Mouse (Mus musculus): Measurements from ENCODE around the gene Ms4a4b. TPM values are rescaled to one million over a fixed set of nuclear protein-coding genes. Genes with fewer than 3 reads are reported as not detected.
"Not testable (repeated sequence)": the region's sequence is repeated elsewhere in the genome, so short reads cannot be mapped to it uniquely, and the experiment has no call there.

Ms4a4b gene
- polyA plus RNA-seq, 1 experiment from 2014 or later, result not detected

GRCm38 (mm10) chr19:11492671-11493070, 49.3 kb downstream of the Ms4a4b start:
- Histone ChIP-seq H3K27ac (no peak overlapping the region), H3K4me1 (replicated peaks) (no peaks in the 10 kb centered on the region), H3K36me3 (no peaks in the 10 kb centered on the region), H3K9ac (no peak overlapping the region), H3K27me3 (no peaks in the 10 kb centered on the region), H3K4me3 (no peak overlapping the region), H3K4me2 (no peak overlapping the region), H3K9me3 (no peaks in the 10 kb centered on the region)
- 87% methylated on average over 1 of the region's 1 CpGs for WGBS
- ATAC-seq (ENCODE audit: low FRiP score), result no peak

GRCm38 (mm10) chr19:11494519-11494918, 51.2 kb downstream of the Ms4a4b start:
- no peak for ATAC-seq (ENCODE audit: low FRiP score)
- no peaks in the 10 kb centered on the region for H3K36me3 ChIP-seq
- 85% methylated on average over 3 of the region's 3 CpGs for WGBS

GRCm38 (mm10) chr19:11496361-11496760, 53.0 kb downstream of the Ms4a4b start:
- Histone ChIP-seq H3K27me3 (no peaks in the 10 kb centered on the region), H3K27ac (no peak overlapping the region), H3K4me3 (no peak overlapping the region), H3K9me3 (no peaks in the 10 kb centered on the region), H3K4me2 (no peak overlapping the region), H3K36me3 (no peaks in the 10 kb centered on the region), H3K4me1 (replicated peaks) (no peaks in the 10 kb centered on the region), H3K9ac (no peak overlapping the region)
- 89% methylated on average over 6 of the region's 6 CpGs for WGBS
- ATAC-seq (ENCODE audit: low FRiP score), result no peak

More at GRCm38 (mm10) chr19:11494519-11494918, 51.2 kb downstream of the Ms4a4b start:
- Histone ChIP-seq H3K9me3 (no peaks in the 10 kb centered on the region), H3K4me3 (no peak overlapping the region), H3K27me3 (no peaks in the 10 kb centered on the region), H3K9ac (no peak overlapping the region), H3K4me1 (replicated peaks) (no peaks in the 10 kb centered on the region), H3K4me2 (no peak overlapping the region), H3K27ac (no peak overlapping the region)

DNA sequence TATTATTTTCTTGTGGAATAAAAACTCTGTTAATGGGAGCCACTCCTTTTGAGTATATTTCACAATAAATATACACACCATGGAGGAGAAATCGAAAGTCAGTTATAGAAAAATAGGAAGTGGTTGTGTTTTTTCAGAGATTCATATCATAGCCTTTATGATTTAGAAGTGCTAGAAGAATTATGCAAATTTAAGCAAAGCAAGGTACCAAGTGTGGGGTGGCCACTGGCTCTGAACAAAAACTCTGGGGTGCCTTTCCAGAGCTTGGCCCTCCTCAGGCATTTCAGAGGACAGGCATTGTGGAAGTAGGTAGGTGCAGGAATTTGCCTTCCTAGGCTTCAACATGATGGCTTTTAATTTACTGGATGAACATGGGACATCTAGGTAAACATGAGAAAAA, 53.9 kb downstream of the Ms4a4b start:
- not testable (repeated sequence) for H3K27ac ChIP-seq; H3K27me3 ChIP-seq; H3K9me3 ChIP-seq; H3K4me3 ChIP-seq; H3K4me2 ChIP-seq; ATAC-seq (ENCODE audit: low FRiP score); H3K36me3 ChIP-seq; H3K9ac ChIP-seq; H3K4me1 ChIP-seq (replicated peaks)
- WGBS, result 85% methylated on average over 1 of the region's 1 CpGs

DNA sequence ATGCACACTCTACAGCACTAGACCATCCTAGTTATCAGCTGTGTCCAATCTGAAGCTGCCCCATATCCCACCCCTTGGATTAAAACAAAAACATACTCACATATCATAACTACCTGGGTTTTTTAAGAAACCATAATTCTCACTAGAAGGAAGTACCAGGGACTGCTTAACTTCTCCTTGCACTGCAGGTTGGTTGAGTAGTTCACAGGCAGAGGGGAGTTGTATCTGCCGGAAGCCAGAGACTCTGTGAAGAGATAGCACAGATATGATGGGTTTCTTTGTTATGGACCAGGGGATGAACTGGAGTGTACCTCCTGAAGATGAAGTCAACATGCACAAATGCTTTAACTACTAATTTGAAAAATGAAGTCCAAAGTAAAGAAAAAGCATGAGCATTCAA, 57.4 kb downstream of the Ms4a4b start:
- Histone ChIP-seq H3K9me3 (no peaks in the 10 kb centered on the region), H3K4me2 (no peak overlapping the region), H3K4me1 (replicated peaks) (no peaks in the 10 kb centered on the region), H3K4me3 (no peak overlapping the region), H3K36me3 (no peaks in the 10 kb centered on the region), H3K9ac (no peak overlapping the region), H3K27me3 (no peaks in the 10 kb centered on the region), H3K27ac (no peak overlapping the region)
- WGBS, result 93% methylated on average over 1 of the region's 1 CpGs
- no peak for ATAC-seq (ENCODE audit: low FRiP score)

- Histone ChIP-seq H3K27ac (no peak overlapping the region), H3K4me2 (no peak overlapping the region), H3K4me3 (no peak overlapping the region), H3K27me3 (no peaks in the 10 kb centered on the region), H3K36me3 (no peaks in the 10 kb centered on the region), H3K4me1 (replicated peaks) (no peaks in the 10 kb centered on the region), H3K9me3 (no peaks in the 10 kb centered on the region), H3K9ac (no peak overlapping the region)
- WGBS, result 90% methylated on average over 4 of the region's 4 CpGs
- no peak for ATAC-seq (ENCODE audit: low FRiP score)
Measured at GRCm38 (mm10) chr19:11501326-11501725, 58.0 kb downstream of the Ms4a4b start.

GRCm38 (mm10) chr19:11504857-11505256, 61.5 kb downstream of the Ms4a4b start:
- Histone ChIP-seq H3K9me3 (no peaks in the 10 kb centered on the region), H3K4me2 (no peak overlapping the region), H3K27ac (no peak overlapping the region), H3K9ac (no peak overlapping the region), H3K27me3 (no peaks in the 10 kb centered on the region), H3K4me1 (replicated peaks) (no peaks in the 10 kb centered on the region), H3K4me3 (no peak overlapping the region), H3K36me3 (no peaks in the 10 kb centered on the region)
- no peak for ATAC-seq (ENCODE audit: low FRiP score)
- 95% methylated on average over 1 of the region's 1 CpGs for WGBS

DNA sequence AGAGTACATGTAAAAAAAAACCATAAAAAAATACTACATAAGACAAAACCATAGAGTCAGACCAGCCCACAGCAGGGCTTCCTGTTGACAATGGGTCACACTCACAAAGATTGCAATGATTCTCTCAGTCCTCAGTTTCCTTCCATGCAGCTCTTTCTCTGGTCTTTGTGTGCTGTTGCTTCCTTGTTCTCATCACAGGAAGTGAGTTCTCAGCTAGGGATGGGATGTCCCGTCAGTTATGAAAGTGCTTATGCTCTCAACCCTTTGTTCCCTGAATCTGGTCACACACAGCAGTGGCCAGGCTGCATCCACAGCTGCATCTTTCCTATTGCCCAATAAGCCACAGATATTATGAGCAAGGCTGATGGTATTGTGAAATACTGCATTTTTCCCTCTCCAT, 70.1 kb downstream of the Ms4a4b start:
- no peak overlapping the region for H3K4me2 ChIP-seq
- no peaks in the 10 kb centered on the region for H3K36me3 ChIP-seq
- no peak for ATAC-seq (ENCODE audit: low FRiP score)
- H3K27ac ChIP-seq, result no peak overlapping the region
- H3K4me3 ChIP-seq, result no peak overlapping the region
- whole genome bisulfite sequencing, result 64% methylated on average over 1 of the region's 1 CpGs
- H3K9ac ChIP-seq, result no peak overlapping the region
- no peaks in the 10 kb centered on the region for H3K9me3 ChIP-seq
- no peaks in the 10 kb centered on the region for H3K27me3 ChIP-seq
- H3K4me1 ChIP-seq (replicated peaks), result no peaks in the 10 kb centered on the region

GRCm38 (mm10) chr19:11516246-11516645, 72.9 kb downstream of the Ms4a4b start, which contains the start of gene Ms4a6b:
Gene Ms4a6b (plus strand): TSS chr19:11516512.
- Histone ChIP-seq H3K27ac (no peak within 1 kb of the TSS), H3K9ac (no peak within 1 kb of the TSS), H3K4me2 (no peak within 1 kb of the TSS), H3K4me3 (no peak within 1 kb of the TSS), H3K9me3 (no peaks in the 10 kb centered on the region), H3K4me1 (replicated peaks) (no peaks in the 10 kb centered on the region), H3K27me3 (no peaks in the 10 kb centered on the region), H3K36me3 (no peaks in the 10 kb centered on the region)
- ATAC-seq (ENCODE audit: low FRiP score), result no peak

Other genes with a start within 250 kb of the Ms4a4b start
- not detected in 2 replicates for gene Ms4a13, start 246.8 kb upstream of the Ms4a4b start, polyA plus RNA-seq (2015; fragmentation: Nextera tagmentation; extraction: Ambion mirVana)
- gene Ms4a12, start 211.1 kb upstream of the Ms4a4b start, polyA plus RNA-seq (2015; fragmentation: Nextera tagmentation; extraction: Ambion mirVana), result not detected in 2 replicates
- gene Ms4a1, start 177.3 kb upstream of the Ms4a4b start, polyA plus RNA-seq (2015; fragmentation: Nextera tagmentation; extraction: Ambion mirVana), result not detected in 2 replicates
- not detected in 2 replicates for gene Ms4a5, start 159.7 kb upstream of the Ms4a4b start, polyA plus RNA-seq (2015; fragmentation: Nextera tagmentation; extraction: Ambion mirVana)
- 0.08 TPM in 1 of 2 replicates, not detected in the other for gene Ms4a14, start 129.1 kb upstream of the Ms4a4b start, polyA plus RNA-seq (2015; fragmentation: Nextera tagmentation; extraction: Ambion mirVana)
- 3.2 and 3.8 TPM in 2 replicates for gene Ms4a7, start 107.4 kb upstream of the Ms4a4b start, polyA plus RNA-seq (2015; fragmentation: Nextera tagmentation; extraction: Ambion mirVana)
- 2.1 and 2.6 TPM in 2 replicates for gene Ms4a4a, start 68.0 kb upstream of the Ms4a4b start, polyA plus RNA-seq (2015; fragmentation: Nextera tagmentation; extraction: Ambion mirVana)
- 0.14 and 0.44 TPM in 2 replicates for gene Ms4a4c, start 38.8 kb upstream of the Ms4a4b start, polyA plus RNA-seq (2015; fragmentation: Nextera tagmentation; extraction: Ambion mirVana)
- gene Ms4a6c, start 25.8 kb downstream of the Ms4a4b start, polyA plus RNA-seq (2015; fragmentation: Nextera tagmentation; extraction: Ambion mirVana), result 2.6 and 3.7 TPM in 2 replicates
- not detected in 2 replicates for gene Gm8369, start 42.4 kb downstream of the Ms4a4b start, polyA plus RNA-seq (2015; fragmentation: Nextera tagmentation; extraction: Ambion mirVana)
- gene Ms4a6b, start 73.0 kb downstream of the Ms4a4b start, polyA plus RNA-seq (2015; fragmentation: Nextera tagmentation; extraction: Ambion mirVana), result 2.2 and 3.6 TPM in 2 replicates
- gene Ms4a4d, start 93.2 kb downstream of the Ms4a4b start, polyA plus RNA-seq (2015; fragmentation: Nextera tagmentation; extraction: Ambion mirVana), result not detected in 2 replicates
- gene Ms4a6d, start 161.3 kb downstream of the Ms4a4b start, polyA plus RNA-seq (2015; fragmentation: Nextera tagmentation; extraction: Ambion mirVana), result 2.6 and 2.7 TPM in 2 replicates
- 0.10 and 0.16 TPM in 2 replicates for gene Ms4a2, start 180.2 kb downstream of the Ms4a4b start, polyA plus RNA-seq (2015; fragmentation: Nextera tagmentation; extraction: Ambion mirVana)
- not detected in 2 replicates for gene Ms4a3, start 197.3 kb downstream of the Ms4a4b start, polyA plus RNA-seq (2015; fragmentation: Nextera tagmentation; extraction: Ambion mirVana)
- gene Oosp2, start 217.0 kb downstream of the Ms4a4b start, polyA plus RNA-seq (2015; fragmentation: Nextera tagmentation; extraction: Ambion mirVana), result not detected in 2 replicates
- gene Oosp1, start 247.6 kb downstream of the Ms4a4b start, polyA plus RNA-seq (2015; fragmentation: Nextera tagmentation; extraction: Ambion mirVana), result not detected in 2 replicates

Measured in hindbrain, embryonic 13.5 days (tissue).